Mouse (Mus musculus) neural tube, embryonic 15.5 days (tissue): ENCODE measurements around the gene Crebbp. TPM values are rescaled to one million over a fixed set of nuclear protein-coding genes. Genes with fewer than 3 reads are reported as not detected.
"Not testable (repeated sequence)": the region's sequence is repeated elsewhere in the genome, so short reads cannot be mapped to it uniquely, and the experiment has no call there.

Experiments
- ATAC-seq: fragments of 200-750 bp; cut with Nextera tagmentation; 2 replicates; pipeline ENCODE4 v1.8.0; 2017; ENCODE audit warnings: mild to moderate bottlenecking, moderate TSS enrichment, moderate library complexity; ENCODE audit not compliant: low FRiP score
- H3K27ac ChIP-seq: fragments of 300-500 bp; sonication (generic); replicated peaks from 2 replicates; pipeline ENCODE4 v1.5.1; 2015; ENCODE audit warnings: mild to moderate bottlenecking, inconsistent platforms
- H3K27me3 ChIP-seq: fragments of 300-500 bp; sonication (generic); replicated peaks from 2 replicates; pipeline ENCODE4 v1.6.1; 2015; ENCODE audit warnings: inconsistent platforms
- H3K36me3 ChIP-seq: fragments of 300-500 bp; sonication (generic); 2 replicates; pipeline ENCODE4 v1.6.1; 2015; ENCODE audit warnings: inconsistent platforms
- H3K4me1 ChIP-seq: fragments of 300-500 bp; sonication (generic); 2 replicates; pipeline ENCODE4 v1.6.1; 2015; ENCODE audit warnings: inconsistent platforms
- H3K4me2 ChIP-seq: fragments of 300-500 bp; sonication (generic); 2 replicates; pipeline ENCODE4 v1.6.1; 2015; ENCODE audit warnings: inconsistent platforms, mild to moderate bottlenecking, moderate library complexity
- H3K4me3 ChIP-seq: fragments of 300-500 bp; sonication (generic); replicated peaks from 2 replicates; pipeline ENCODE4 v1.5.1; 2015; ENCODE audit warnings: mild to moderate bottlenecking, inconsistent platforms
- H3K9ac ChIP-seq: fragments of 300-500 bp; sonication (generic); replicated peaks from 2 replicates; pipeline ENCODE4 v1.6.1; 2015; ENCODE audit warnings: mild to moderate bottlenecking, inconsistent platforms
- H3K9me3 ChIP-seq: fragments of 300-500 bp; sonication (generic); replicated peaks from 2 replicates; pipeline ENCODE4 v1.6.1; 2016; ENCODE audit warnings: inconsistent platforms
- WGBS: fragments of 180-500 bp; shearing (Covaris S2); methylation state at CpG from one replicate; pipeline ENCODE4 v1.1.7; 2015; ENCODE audit warnings: mixed read lengths; 5-methylcytosine and 5-hydroxymethylcytosine counted together
- polyA plus RNA-seq: library from polyadenylated mRNA; unstranded; fragments of >200 nt; fragmentation: Nextera tagmentation; extraction: Ambion mirVana; gene quantifications from 2 replicates; pipeline ENCODE4 v1.2.1, GENCODE M21; 2015

Gene Crebbp
- 32.7 and 33.9 TPM in 2 replicates for polyA plus RNA-seq

DNA sequence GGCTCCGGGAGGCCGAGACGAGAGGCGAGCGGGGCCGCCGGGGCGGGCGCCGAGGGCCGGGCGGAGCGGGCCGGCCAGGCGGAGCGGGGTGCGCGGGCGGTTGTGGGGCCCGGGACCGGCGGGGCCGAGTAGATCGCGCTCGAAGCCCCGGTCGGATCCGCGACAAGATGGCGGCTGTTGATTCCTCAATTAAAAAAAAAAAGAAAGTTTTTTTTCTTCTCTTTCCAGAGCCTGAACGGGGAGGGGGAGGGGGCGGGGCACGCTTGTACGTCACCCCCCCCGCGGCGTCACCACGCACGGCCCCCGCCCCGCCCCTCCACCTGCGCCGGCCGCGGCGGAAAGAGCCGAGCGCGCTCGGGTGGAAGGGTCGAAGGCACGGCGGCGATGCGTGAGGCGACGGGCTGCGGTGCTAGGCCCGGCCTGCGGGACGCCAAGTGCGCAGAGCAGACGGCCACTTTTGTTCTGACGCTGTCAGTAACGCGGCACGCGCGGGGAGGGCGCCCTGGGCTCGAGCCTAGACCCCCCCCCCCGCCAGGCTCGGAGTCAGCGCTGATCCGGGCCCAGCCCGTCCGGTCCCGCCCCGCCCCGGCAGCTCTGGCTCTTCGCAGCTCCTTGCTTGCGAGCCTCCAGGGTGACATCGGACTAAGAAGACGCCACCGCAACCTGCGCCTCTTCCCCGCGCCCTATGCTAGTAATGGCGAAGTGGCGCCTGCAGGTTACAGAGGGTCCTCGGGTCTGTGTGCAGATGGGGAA, at the start of gene Crebbp:
Crebbp (minus strand) TSS at position 199 of the 753 bp plus-strand sequence.
- H3K9me3 ChIP-seq: no peaks in the 10 kb centered on the region
- peak within 1 kb of the TSS; percentile 91 for H3K4me2 ChIP-seq
- no peaks in the 10 kb centered on the region for H3K27me3 ChIP-seq
- no peaks in the 10 kb centered on the region for H3K36me3 ChIP-seq
- peaks cover 25% of the 10 kb centered on the region for H3K4me1 ChIP-seq
- under 1% methylated on average over 75 of the region's 92 CpGs for WGBS
- ATAC-seq: peak; percentile 92
- H3K4me3 ChIP-seq: peak within 1 kb of the TSS; percentile 94
- peak within 1 kb of the TSS; percentile 99 for H3K27ac ChIP-seq
- peak within 1 kb of the TSS; percentile 91 for H3K9ac ChIP-seq

DNA sequence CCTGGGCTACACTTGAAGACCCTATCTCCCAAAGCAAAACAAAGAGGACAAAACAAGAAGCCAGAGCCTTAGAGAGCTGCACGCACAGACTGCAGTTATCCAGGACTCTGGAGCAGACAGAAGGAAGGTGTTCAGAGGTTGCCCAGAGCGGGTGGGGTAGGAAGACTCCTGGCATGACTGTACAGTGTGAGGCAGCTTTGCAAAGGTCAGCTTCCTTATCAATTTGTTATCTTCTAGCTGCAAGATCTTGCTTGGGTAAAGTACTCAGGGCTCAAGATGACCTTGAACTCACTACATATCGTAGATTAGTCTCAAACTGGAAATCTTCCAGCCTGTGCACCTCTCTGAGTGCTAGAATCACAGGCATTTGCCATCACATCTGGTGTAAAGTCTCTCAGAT, 49.7 kb upstream of the Crebbp start:
- peaks cover 9% of the 10 kb centered on the region for H3K4me1 ChIP-seq
- no peak overlapping the region for H3K4me3 ChIP-seq
- no peak for ATAC-seq
- H3K9me3 ChIP-seq: no peaks in the 10 kb centered on the region
- no peak overlapping the region for H3K4me2 ChIP-seq
- H3K9ac ChIP-seq: no peak overlapping the region
- no peaks in the 10 kb centered on the region for H3K36me3 ChIP-seq
- H3K27ac ChIP-seq: no peak overlapping the region
- H3K27me3 ChIP-seq: no peaks in the 10 kb centered on the region; the same call in 1 of the 2 replicates
- WGBS: 92% methylated on average over 3 of the region's 3 CpGs

DNA sequence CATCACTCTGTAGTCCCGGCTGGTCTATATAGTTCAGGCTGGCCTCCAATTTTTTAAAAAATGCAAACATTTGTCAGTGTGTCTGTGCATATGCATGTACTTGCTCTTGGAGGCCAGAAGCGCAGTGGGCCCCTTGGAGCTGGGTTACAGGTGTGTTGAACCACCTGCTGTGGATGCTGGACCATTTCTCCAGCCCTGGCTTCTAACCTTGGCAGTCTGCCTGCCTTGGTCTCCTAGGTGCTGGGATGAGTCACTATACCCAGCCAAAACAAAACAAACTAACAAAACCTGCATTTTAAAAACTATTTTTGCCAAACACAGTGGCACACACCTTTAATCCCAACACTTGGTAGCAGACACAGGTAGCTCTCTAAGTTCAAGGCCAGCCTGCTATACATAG, 43.7 kb upstream of the Crebbp start:
- Histone ChIP-seq H3K9ac (no peak overlapping the region), H3K9me3 (no peaks in the 10 kb centered on the region), H3K27ac (no peak overlapping the region), H3K4me2 (no peak overlapping the region), H3K36me3 (no peaks in the 10 kb centered on the region), H3K4me1 (no peaks in the 10 kb centered on the region), H3K4me3 (no peak overlapping the region), H3K27me3 (no peaks in the 10 kb centered on the region)
- no peak for ATAC-seq
- 98% methylated on average over 2 of the region's 2 CpGs for WGBS

DNA sequence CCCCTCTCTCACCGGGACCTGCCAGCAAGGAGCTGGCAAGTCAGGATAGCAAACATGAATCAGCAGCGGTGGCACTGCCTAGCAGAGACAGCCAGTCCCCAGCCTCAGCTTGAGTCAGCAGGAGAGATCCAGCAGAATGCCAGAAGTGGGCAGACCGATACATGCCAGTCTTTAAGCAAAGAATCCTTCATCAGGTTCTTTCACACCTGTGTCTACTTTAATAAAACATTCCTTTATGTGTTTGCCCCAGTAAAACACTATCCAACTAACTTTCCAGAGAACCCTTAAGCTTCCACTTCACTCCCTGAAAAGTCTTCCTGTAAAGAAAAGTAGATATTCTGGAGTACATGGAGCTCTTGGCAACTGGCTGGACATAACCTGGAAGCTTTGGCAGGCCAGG, 35.0 kb upstream of the Crebbp start:
- H3K9me3 ChIP-seq: no peaks in the 10 kb centered on the region
- WGBS: 93% methylated on average over 3 of the region's 3 CpGs
- no peak for ATAC-seq

DNA sequence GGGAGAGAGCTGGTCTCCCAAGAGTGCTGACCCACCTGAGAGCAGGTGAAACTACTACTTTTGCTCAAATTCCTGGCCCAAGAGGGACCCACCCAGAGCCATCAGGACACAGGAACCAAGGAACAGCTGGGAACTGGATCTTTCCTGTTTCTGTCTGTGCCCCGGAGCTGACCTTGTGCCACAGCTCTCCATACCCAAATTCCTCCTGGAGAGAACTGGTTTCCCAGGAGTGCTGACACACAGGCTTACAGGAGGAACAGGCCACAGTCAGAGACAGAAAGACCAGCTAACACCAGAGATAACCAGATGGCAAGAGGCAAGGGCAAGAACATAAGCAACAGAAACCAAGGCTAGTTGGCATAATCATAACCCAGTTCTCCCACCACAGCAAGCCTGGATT, 31.4 kb upstream of the Crebbp start:
- not testable (repeated sequence) for H3K4me2 ChIP-seq, H3K27ac ChIP-seq, H3K4me3 ChIP-seq, H3K9me3 ChIP-seq, H3K4me1 ChIP-seq, H3K9ac ChIP-seq, H3K27me3 ChIP-seq, ATAC-seq, H3K36me3 ChIP-seq
- WGBS: 94% methylated on average over 1 of the region's 1 CpGs

More for the DNA sequence above, 35.0 kb upstream of the Crebbp start:
- H3K4me3 ChIP-seq: no peak overlapping the region
- no peak overlapping the region for H3K4me2 ChIP-seq
- H3K9ac ChIP-seq: no peak overlapping the region
- no peaks in the 10 kb centered on the region for H3K36me3 ChIP-seq
- no peaks in the 10 kb centered on the region for H3K4me1 ChIP-seq
- no peak overlapping the region for H3K27ac ChIP-seq
- no peaks in the 10 kb centered on the region for H3K27me3 ChIP-seq

DNA sequence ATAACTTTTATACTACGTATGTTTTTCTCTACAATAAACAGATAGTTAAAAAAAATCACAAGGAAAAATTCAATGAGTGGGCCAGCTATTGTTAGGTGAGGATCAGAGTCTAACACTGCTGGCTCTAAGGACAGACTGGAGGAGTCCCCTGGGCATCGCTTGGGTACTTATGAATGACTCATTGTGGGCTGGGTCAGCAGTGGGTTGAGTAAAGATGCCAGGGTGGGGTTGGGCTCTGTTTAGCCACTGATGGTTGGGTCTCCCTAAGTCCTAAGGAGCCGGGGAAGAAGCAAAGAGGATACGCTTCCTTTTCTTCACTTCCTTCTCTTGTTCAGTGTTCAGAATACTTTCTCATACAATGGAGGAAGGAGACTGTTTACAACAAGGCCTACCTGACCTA, 22.3 kb upstream of the Crebbp start:
- Histone ChIP-seq H3K4me1 (no peaks in the 10 kb centered on the region), H3K27ac (no peak overlapping the region), H3K4me2 (no peak overlapping the region), H3K9me3 (no peaks in the 10 kb centered on the region), H3K36me3 (no peaks in the 10 kb centered on the region), H3K4me3 (no peak overlapping the region), H3K27me3 (no peaks in the 10 kb centered on the region), H3K9ac (no peak overlapping the region)
- no peak for ATAC-seq
- WGBS: 89% methylated on average over 4 of the region's 4 CpGs

DNA sequence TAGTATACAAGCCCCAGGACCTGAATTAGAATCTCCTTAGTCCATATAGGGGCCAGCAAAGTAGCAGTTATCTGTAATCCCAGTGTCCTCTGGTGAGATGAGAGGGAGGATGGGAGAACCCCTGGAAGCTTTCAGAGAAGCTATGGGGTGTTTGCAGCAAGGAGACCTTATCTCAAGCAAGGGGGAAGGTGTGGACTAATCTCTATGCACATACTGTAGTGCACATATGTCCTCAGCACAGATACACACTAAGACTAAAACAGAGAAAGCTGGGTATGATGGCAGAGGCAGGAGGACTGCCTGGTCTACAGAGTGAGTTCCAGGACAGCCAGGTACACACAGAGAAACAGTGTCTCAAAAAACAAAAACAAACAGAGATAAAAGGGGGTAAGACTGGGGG, 21.8 kb upstream of the Crebbp start:
- Histone ChIP-seq H3K4me2 (no peak overlapping the region), H3K36me3 (no peaks in the 10 kb centered on the region), H3K4me1 (no peaks in the 10 kb centered on the region), H3K9me3 (no peaks in the 10 kb centered on the region), H3K4me3 (no peak overlapping the region), H3K27ac (no peak overlapping the region), H3K9ac (no peak overlapping the region), H3K27me3 (no peaks in the 10 kb centered on the region)
- ATAC-seq: no peak

DNA sequence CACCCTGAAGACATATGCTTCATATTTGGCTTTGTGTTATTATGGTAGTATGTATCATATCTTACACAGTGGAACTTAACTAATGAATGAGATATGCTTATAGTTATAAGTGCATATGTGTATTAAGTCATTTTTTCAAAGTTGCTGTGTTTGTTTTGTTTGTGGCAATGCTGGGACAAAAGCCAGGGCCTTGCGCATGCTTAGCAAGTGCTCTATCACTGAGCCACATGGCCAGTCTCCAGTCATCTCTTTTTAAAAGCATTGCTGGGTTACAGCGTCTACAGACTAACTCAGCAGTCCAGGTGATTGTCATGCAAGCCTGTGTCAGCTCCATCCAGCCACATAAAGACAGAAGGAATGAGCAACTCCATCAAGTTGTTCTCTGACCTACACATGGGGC, 12.0 kb upstream of the Crebbp start:
- no peak for ATAC-seq
- H3K36me3 ChIP-seq: no peaks in the 10 kb centered on the region
- no peaks in the 10 kb centered on the region for H3K9me3 ChIP-seq
- H3K4me3 ChIP-seq: no peak overlapping the region
- no peaks in the 10 kb centered on the region for H3K27me3 ChIP-seq
- no peak overlapping the region for H3K4me2 ChIP-seq
- WGBS: 90% methylated on average over 2 of the region's 2 CpGs
- H3K4me1 ChIP-seq: no peaks in the 10 kb centered on the region
- no peak overlapping the region for H3K27ac ChIP-seq
- H3K9ac ChIP-seq: no peak overlapping the region

DNA sequence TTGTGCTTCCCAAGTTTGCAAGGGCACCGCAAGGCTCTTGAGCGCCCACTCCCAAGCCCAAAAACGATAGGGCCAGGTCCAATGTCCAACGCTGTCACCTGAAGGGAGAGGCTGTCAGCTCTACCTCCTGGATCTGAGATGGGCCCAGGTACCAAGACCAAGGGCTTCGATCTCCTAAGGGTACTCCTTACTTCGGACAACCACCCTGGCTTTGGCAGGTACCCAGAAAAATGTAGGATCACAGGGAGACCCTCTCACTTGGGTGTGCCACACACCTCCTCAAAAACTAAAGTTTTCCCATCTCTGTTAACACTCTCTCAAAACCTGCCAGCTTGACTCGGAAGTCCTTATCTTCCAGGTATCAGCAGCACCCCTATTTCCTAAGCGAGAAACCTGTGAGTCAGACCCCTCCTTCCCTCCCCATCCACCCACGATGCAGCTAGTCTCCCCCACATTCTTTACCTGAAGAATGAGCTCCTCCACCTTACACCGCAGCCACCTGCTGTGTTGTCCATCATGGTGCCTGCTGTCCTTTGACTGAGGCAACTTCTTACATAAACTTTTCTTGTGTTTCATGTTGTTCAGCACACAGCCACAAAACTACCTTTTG, 939 bp upstream of the Crebbp start:
- H3K27ac ChIP-seq: peak overlapping the region; percentile 99
- no peaks in the 10 kb centered on the region for H3K36me3 ChIP-seq
- peak overlapping the region; percentile 91 for H3K4me2 ChIP-seq
- peaks cover 22% of the 10 kb centered on the region for H3K4me1 ChIP-seq
- ATAC-seq: peak; percentile 26
- no peaks in the 10 kb centered on the region for H3K27me3 ChIP-seq
- peak overlapping the region; percentile 91 for H3K9ac ChIP-seq
- 39% methylated on average over 10 of the region's 10 CpGs for WGBS
- H3K4me3 ChIP-seq: peak overlapping the region; percentile 94
- no peaks in the 10 kb centered on the region for H3K9me3 ChIP-seq

DNA sequence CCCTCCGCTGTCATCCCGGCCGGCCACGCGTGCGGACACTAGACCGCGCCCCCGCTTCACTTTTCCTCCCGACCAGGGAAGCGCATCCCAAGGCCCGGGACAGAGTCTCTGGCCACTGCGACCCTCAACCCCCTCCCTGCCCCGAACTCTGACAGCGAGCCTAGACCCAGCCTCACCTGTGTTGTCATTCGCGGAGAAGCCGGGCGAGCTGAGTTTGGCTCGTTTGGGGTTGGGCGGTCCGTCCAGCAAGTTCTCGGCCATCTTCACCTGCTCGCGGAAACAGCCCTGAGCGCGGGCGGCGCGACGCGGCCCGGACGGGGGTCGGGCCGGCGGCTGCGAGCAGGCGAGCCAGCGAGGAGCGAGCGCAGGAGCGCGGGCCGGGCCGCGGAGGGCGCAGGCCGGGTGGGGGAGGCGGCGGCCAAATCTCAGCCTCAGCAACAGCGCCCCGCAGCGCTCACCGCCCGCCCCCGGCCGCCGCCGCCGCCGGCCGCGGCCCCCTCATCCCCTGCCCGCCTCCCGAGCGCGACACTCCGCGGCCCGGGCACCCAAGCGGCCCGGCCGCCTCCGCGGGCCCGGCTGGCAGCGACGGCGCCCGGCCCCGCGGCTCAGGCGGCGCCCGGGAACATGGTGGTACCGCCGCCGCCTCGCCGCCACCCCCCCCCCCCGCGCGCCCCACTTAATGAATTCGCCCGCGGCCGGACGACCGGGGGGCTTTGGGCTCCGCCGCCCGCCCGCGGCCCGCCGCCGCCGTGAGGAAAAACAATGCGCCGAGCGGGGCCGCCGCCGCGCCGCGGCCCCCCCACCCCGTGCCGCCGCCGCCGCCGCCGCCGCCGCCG, 616 bp downstream of the Crebbp start:
- Histone ChIP-seq H3K4me3 (peak overlapping the region; percentile 94), H3K9me3 (no peaks in the 10 kb centered on the region), H3K4me2 (peak overlapping the region; percentile 71), H3K27me3 (no peaks in the 10 kb centered on the region), H3K36me3 (no peaks in the 10 kb centered on the region; the same call in 1 of the 2 replicates), H3K4me1 (peaks cover 27% of the 10 kb centered on the region), H3K9ac (peak overlapping the region; percentile 91), H3K27ac (peak overlapping the region; percentile 99)
- peak; percentile 39 for ATAC-seq
- WGBS: under 1% methylated on average over 91 of the region's 128 CpGs

DNA sequence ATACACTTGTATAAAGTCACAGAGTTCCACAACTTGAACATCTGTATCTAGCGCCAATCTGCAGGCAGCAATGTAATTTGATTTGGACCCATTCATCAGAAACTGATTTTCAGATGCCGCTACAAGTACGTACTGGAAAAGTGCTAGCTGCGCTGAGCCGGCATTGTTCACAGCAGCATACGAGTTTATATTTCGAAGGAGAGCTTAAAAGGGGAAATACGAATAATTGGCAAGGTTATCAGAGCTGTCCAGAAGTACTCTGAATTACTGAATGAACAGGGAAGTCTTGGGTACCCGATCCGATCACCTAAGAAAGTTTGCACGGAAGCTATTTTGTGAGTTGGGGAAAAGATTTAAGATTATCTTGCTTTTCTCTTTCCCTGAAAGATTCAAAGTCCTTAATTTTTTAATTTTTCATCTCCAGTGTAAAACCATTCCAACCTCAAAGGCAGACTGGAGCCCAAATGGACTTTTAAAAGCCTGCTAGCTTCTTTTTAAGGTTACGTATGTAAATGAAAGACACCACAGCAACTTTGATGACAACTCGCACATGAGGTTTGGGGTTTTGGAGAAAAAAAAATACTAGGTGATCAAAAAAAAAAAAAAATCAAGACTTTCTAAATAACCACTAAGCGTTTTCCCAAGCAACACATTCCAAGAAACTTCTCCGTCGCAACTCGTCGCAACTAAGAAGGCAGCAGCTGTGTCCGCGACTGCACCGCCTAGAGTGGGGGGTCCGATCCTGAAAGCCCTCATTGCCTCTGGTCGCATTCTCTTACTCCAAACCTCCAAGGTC, 1.4 kb downstream of the Crebbp start:
- H3K4me2 ChIP-seq: peak overlapping the region; percentile 71
- H3K4me3 ChIP-seq: peak overlapping the region; percentile 94
- no peaks in the 10 kb centered on the region for H3K9me3 ChIP-seq
- no peaks in the 10 kb centered on the region for H3K27me3 ChIP-seq
- peak overlapping the region; percentile 91 for H3K9ac ChIP-seq
- WGBS: 5% methylated on average over 23 of the region's 23 CpGs
- H3K4me1 ChIP-seq: peaks cover 34% of the 10 kb centered on the region
- H3K27ac ChIP-seq: peak overlapping the region; percentile 99
- no peaks in the 10 kb centered on the region; the same call in 1 of the 2 replicates for H3K36me3 ChIP-seq
- no peak for ATAC-seq
